Mouse (Mus musculus): Measurements from ENCODE around the gene D630045J12Rik.

Gene D630045J12Rik

DNA sequence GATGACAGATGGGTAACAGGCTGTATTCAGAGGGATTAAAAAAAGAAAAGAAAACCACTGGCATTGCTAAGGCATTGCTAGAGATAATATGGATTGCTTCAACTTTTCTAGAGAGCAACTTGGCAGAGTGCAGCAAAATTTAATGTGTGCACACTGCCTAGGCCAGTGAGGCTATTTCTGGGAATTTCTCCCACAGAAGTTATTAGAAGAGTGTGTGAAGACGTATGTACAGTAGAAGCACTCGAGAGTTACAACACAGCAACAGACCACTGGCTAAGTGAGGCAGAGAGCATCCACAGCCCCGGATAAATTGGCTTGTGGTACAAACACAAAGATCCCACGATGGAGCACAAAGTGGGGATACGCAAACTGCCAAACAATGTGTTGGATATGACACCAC lies 11.0 kb downstream of the D630045J12Rik start:
- DNase-seq (ENCODE audit: extremely low read depth, low read depth), result no peak

DNA sequence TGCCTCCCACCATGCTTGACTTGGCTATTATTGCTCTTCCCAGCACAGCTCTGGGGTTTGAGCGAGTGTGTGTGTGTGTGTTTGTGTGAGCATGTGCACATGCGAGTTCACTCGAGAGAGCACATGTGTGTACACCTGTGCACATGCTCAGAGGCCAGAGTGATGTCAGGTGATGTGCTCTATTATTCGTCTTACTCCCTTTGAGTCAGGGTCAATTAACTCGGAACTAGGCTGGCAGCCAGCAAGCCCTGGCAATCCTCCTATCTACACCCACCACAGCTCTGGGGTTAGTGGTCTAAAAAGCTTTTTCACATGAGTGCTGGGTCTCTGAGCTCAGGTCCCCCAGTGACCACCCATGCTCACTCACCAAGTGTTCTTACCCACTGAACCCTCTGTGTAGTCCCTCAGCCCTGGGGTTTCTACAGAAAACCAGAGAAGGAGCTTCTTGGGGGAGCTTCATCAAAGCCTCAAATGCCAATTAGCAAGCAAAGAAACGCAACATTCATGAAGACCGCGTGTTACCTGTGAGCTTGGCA lies 11.4 kb downstream of the D630045J12Rik start:
- no peak for DNase-seq (ENCODE audit: extremely low read depth, low read depth)

DNA sequence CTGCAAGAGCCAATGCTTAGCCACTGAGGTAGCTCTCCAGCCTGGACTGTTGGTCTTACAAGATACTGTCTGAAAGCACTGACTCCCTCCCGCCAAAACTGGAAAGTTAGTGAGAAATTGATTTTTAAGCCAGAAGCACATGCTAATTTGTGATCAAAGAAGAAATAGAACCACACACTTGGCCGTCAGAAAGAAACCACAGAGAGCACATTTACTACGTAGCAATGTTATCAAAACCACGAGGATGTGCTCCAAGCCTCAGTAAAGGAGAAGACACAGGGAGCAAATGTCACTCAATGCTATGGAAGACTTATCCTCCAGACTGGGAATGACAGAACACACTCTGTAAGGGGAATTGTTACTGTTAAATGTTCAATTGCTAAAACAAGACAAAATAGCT lies 12.3 kb downstream of the D630045J12Rik start:
- DNase-seq (ENCODE audit: extremely low read depth, low read depth), result no peak

DNA sequence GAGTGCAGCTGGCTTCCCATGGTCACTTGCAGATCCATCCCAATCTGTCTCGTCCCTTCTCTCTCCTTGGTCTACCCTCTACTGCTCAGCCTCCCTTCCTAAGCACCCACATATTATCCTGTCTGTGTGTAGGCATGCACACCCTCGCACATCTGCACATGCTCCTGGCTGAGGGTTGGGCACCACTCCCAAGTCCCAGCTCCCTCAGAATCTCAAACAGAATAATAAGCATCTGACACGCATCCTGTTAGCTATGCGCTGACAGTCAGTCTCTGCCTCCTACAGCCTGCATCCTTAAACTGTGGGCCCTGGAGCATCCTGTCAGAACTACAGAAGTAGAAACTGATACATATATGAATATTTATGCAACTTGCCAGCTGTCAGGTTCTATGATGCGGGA lies 13.2 kb downstream of the D630045J12Rik start:
- no peak for DNase-seq (ENCODE audit: extremely low read depth, low read depth)

GRCm38 (mm10) chr6:38238382-38238781 lies 15.4 kb downstream of the D630045J12Rik start:
- no peak for DNase-seq (ENCODE audit: extremely low read depth, low read depth)

- DNase-seq (ENCODE audit: extremely low read depth, low read depth), result no peak
Observed at GRCm38 (mm10) chr6:38235991-38236658, 17.7 kb downstream of the D630045J12Rik start.

- no peak for DNase-seq (ENCODE audit: extremely low read depth, low read depth)
Observed at GRCm38 (mm10) chr6:38233803-38234202, 20.0 kb downstream of the D630045J12Rik start.

GRCm38 (mm10) chr6:38232917-38233316 lies 20.9 kb downstream of the D630045J12Rik start:
- no peak for DNase-seq (ENCODE audit: extremely low read depth, low read depth)

- no peak for DNase-seq (ENCODE audit: extremely low read depth, low read depth)
Observed at GRCm38 (mm10) chr6:38231994-38232393, 21.8 kb downstream of the D630045J12Rik start.

DNA sequence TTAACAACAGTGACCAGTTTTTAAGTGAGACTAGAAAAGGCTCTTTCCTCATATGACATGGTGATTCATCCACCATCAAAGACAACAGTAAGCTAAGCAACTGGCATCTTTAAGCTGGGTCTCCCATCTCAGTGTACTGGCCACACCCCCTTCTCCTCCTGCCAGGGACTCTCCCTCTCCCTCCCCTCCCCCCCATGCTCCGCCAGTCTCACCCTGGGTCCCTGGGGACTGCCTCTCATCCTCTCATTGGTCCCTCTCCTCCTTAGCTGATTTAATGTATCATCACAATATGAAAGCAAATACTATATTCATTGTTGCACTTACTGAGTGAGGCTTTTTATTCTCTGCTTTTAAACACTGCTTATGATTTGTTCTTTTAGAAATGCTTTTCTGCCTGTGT lies 29.7 kb downstream of the D630045J12Rik start:
- DNase-seq (ENCODE audit: extremely low read depth, low read depth), result no peak

GRCm38 (mm10) chr6:38219261-38219660 lies 34.5 kb downstream of the D630045J12Rik start:
- no peak for DNase-seq (ENCODE audit: extremely low read depth, low read depth)

DNA sequence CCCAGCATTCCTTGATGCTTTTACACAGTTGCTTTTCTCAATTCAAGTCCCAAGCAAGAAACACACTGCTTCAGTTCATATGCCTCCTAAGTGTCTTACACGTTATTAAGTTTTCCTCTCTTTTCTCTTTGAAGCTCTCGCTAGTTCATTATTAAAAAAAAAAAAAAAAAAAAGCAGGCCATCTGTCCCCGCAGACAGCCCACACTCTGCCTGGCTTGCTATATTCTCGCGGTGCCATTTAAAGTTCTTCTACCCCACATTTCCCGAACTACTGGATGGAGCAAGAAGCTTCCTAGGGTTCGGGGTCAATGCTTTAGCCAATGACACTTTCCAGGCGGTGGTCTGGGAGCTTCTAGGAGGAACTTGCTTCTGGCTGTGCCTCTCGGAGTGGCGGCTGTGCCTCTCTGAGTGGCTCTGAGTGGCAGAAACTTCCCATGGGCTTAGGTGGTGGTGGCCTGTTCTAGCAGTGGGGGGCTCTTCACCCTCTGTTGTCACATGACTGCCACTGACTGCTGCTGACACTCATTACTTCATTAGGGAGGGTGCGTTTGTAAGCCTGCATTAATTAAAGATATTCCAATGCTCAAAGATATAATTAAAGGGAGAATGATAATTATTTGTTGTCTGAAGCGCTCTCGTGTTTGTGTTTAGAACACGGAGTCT lies 38.2 kb downstream of the D630045J12Rik start:
- DNase-seq (ENCODE audit: extremely low read depth, low read depth), result no peak

DNA sequence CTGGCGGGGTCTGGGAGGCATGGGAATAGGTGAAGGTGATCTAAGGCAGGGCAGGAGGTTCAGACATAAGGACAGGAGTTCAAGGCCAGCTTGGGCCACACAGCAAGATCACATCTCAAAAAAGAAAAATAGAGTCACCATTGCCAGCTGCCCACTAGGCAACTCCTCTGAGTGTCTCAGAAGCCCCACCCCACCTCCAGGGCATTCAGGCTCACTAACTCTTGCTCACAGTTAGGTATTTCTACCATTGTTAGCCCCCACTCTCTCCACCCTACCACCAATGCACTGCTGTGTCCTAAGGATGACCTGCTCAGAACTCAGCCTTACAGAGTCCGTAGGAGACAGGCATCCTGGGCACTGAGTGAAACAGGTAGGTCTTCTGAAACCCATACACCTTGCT lies 46.2 kb downstream of the D630045J12Rik start:
- no peak for DNase-seq (ENCODE audit: extremely low read depth, low read depth)

DNA sequence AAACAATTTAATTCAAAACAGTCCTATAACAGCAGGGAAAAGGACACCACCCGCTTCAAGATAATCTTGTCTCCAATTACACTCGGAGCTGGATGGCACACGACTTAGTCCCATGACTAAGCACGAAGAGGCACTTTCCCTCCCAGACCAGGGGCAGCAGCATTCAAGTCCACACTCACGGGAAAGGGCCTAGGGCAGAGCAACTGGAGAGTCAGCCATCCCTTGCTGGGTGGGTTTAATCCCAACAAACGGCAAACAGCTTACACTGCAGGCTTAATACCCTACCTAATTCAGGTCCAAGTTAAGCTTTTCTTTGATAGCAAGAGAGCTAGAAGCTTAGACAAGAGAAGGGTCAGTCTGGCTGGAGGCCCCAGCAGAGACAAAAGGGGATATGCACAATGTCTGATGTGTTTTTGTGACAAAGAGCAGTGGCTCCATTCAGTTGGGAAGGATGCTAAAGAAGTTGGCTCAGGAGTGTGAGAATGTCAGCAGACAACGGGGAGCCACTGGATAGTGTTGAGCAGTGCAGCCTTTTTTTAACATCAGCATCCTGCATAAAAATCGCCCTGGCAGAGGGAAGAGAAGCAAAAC lies 46.8 kb downstream of the D630045J12Rik start:
- no peak for DNase-seq (ENCODE audit: extremely low read depth, low read depth)

DNA sequence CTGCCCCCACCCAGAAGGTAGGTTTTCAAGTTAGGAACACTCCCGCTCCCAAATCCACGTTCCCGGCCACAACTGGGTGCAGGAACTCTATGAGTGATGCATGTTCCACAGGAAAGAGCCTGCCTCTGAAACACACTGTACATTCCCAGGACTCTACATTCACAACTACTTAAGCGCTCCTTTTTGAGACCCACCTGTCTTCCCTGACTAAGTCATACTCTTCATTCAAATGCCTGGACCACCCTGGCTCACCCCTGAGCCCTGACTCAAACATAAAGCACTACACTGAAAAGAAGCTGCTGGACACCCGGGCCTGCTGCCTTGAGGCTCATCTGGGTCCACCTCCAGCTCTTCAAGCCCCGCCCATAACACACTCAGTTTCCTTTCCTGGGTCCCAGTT lies 48.4 kb downstream of the D630045J12Rik start:
- DNase-seq (ENCODE audit: extremely low read depth, low read depth), result no peak

DNA sequence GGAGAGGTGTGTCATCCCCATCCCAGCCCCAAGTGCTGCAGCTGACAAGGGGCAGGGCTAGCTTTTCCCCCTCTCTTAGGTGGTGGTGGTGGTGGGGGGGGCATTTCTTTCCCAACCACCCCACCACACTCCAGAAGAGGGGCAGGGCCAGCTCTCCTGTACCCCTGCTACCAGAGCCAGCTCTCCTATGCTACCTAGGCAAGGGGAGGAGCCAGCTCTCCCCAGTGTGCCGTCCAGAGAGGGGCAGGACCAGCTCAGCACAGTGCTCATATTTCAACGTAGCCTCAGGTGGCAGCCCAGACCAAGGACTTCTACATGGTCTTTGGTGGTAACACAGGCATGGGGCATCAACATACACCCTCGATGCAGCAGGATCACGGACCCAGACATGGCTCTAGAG lies 50.0 kb downstream of the D630045J12Rik start:
- no peak for DNase-seq (ENCODE audit: extremely low read depth, low read depth)

DNA sequence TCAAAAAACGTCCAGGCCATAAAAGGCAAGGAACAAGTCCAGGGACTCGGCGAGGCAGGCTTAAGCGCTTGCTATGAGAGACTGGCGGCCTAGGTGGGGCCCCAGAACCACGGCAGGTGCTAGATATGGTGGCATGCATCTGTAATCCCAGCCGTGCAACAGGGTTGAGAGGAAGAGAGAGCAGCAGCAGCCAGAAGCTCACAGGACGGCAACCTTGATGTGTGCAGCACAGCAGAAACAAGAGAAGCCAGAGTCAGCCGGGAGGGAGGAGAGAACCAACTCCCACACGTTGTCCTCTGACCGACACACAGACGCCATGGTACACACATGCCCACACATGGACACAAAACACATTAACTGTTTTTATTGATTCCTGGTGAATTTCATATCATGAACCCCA lies 51.0 kb downstream of the D630045J12Rik start:
- no peak for DNase-seq (ENCODE audit: extremely low read depth, low read depth)

- no peak for DNase-seq (ENCODE audit: extremely low read depth, low read depth)
Observed at GRCm38 (mm10) chr6:38201495-38201894, 52.3 kb downstream of the D630045J12Rik start.

DNA sequence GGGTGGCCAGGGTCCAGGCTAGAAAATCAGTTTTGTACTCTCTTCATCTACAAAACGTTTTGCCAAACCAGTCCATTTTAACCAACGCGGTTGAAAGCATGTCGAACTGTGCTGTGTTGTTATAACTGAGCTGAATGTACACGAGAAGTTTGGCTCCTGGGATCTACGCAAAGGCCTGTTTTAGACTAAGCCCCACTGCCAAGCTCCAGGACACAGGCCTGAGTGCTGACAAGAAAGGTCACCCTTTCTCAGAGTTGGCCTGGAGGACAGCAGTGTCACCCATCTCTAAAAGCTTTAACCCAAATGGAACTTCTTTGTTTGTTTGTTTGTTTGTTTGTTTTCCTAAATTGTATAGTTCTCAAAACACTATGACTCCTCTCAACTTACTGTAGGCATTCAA lies 54.2 kb downstream of the D630045J12Rik start:
- no peak for DNase-seq (ENCODE audit: extremely low read depth, low read depth)

DNA sequence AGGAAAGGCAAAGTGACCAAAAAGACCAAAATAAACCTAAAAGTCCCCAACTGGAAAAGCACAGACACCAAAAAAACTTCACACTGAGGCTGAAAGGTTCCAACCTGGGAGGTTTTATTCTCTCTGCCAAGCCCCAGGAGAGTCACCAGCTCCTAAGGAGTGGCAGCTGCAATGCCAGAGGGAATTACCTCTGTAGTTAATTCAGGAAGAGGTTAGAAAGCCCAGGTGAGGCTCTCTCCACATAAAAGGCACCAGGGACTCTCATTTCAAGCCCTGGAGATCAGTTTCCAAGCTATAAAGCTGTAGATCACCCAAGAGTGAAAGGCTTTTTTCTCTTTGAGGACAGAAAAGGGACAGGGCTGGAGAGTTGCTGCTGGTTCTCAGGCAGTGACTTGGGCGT lies 55.1 kb downstream of the D630045J12Rik start:
- DNase-seq (ENCODE audit: extremely low read depth, low read depth), result no peak

GRCm38 (mm10) chr6:38196266-38197189 lies 57.3 kb downstream of the D630045J12Rik start:
- DNase-seq (ENCODE audit: extremely low read depth, low read depth), result no peak

Data from MEL-GATA-1-ER (cell line).